Mouse (Mus musculus) midbrain, embryonic 15.5 days (tissue): ENCODE data around the gene Lcn2. TPM values are rescaled to one million over a fixed set of nuclear protein-coding genes. Genes with fewer than 3 reads are reported as not detected.
"Not testable (repeated sequence)": the region's sequence is repeated elsewhere in the genome, so short reads cannot be mapped to it uniquely, and the experiment has no call there.

Experiments
- ATAC-seq: fragments of 200-750 bp; cut with Nextera tagmentation; replicated peaks from 2 replicates; pipeline ENCODE4 v1.8.0; 2017; ENCODE audit warnings: moderate TSS enrichment
- H3K27ac ChIP-seq: fragments of 300-500 bp; sonication (generic); 2 replicates; pipeline ENCODE4 v1.5.1; 2015; ENCODE audit warnings: mild to moderate bottlenecking, inconsistent platforms
- H3K27me3 ChIP-seq: fragments of 300-500 bp; sonication (generic); replicated peaks from 2 replicates; pipeline ENCODE4 v1.6.1; 2015; ENCODE audit warnings: inconsistent platforms
- H3K36me3 ChIP-seq: fragments of 300-500 bp; sonication (generic); replicated peaks from 2 replicates; pipeline ENCODE4 v1.6.1; 2015; ENCODE audit warnings: inconsistent platforms
- H3K4me1 ChIP-seq: fragments of 300-500 bp; sonication (generic); 2 replicates; pipeline ENCODE4 v1.6.1; 2015; ENCODE audit warnings: inconsistent platforms
- H3K4me2 ChIP-seq: fragments of 300-500 bp; sonication (generic); 2 replicates; pipeline ENCODE4 v1.6.1; 2015; ENCODE audit warnings: inconsistent platforms, mild to moderate bottlenecking, moderate library complexity
- H3K4me3 ChIP-seq: fragments of 300-500 bp; sonication (generic); 2 replicates; pipeline ENCODE4 v1.5.1; 2015; ENCODE audit warnings: mild to moderate bottlenecking, inconsistent platforms
- H3K9ac ChIP-seq: fragments of 300-500 bp; sonication (generic); 2 replicates; pipeline ENCODE4 v1.6.1; 2015; ENCODE audit warnings: mild to moderate bottlenecking, inconsistent platforms
- H3K9me3 ChIP-seq: fragments of 300-500 bp; sonication (generic); 2 replicates; pipeline ENCODE4 v1.6.1; 2016; ENCODE audit warnings: inconsistent platforms
- WGBS: fragments of 180-500 bp; shearing (Covaris S2); methylation state at CpG from one replicate; pipeline ENCODE4 v1.1.7; 2015; ENCODE audit warnings: mixed read lengths; 5-methylcytosine and 5-hydroxymethylcytosine counted together
- polyA plus RNA-seq: library from polyadenylated mRNA; unstranded; fragments of >200 nt; fragmentation: Nextera tagmentation; extraction: Ambion mirVana; gene quantifications from 2 replicates; pipeline ENCODE4 v1.2.1, GENCODE M21; 2015

Lcn2 gene
- polyA plus RNA-seq, 1 experiment from 2014 or later: 0.44 TPM

DNA sequence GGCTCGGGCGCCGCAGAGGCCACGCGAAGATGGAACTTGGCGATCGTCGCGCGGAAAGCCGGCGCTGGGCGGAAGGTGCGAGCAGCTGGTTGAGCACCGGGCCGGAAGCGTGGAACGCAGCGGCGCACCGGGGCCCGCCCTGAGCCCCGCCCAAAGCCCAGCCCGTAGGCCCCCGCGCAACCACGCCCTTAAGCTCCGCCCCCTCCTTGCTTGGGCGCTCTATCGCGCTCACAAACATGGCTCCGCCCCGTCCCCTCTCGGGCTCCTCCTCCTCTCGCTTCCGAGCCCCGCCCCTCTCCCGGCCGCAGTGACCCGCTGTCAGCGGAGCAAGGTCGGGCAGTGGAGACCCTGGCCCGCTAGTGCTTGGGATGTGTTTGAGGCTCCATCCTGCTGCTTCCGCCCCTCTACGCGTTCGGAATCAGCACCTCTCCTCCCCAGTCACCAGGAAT lies 6.3 kb downstream of the Lcn2 start, which contains the start of gene 1110008P14Rik:
1110008P14Rik (minus strand) TSS at position 164 of the 449 bp plus-strand sequence.
- Histone ChIP-seq H3K4me2 (peak within 1 kb of the TSS; percentile 82), H3K36me3 (peaks cover 25% of the 10 kb centered on the region; the same call in 1 of the 2 replicates), H3K4me3 (peak within 1 kb of the TSS; percentile 63), H3K27me3 (0 out of 2 replicates have a peak, but pooled peaks cover 2% of the 10 kb centered on the region), H3K4me1 (peaks cover 13% of the 10 kb centered on the region), H3K9ac (peak within 1 kb of the TSS; percentile 67), H3K9me3 (no peaks in the 10 kb centered on the region), H3K27ac (peak within 1 kb of the TSS; percentile 54)
- peak; percentile 88 for ATAC-seq
- WGBS: under 1% methylated on average over 42 of the region's 47 CpGs

- H3K9ac ChIP-seq: peak overlapping the region; percentile 67
- H3K4me2 ChIP-seq: peak overlapping the region; percentile 82
- peaks cover 13% of the 10 kb centered on the region for H3K4me1 ChIP-seq
- WGBS: under 1% methylated on average over 27 of the region's 27 CpGs
- H3K27ac ChIP-seq: peak overlapping the region; percentile 54; the same call in 1 of the 2 replicates
- H3K36me3 ChIP-seq: peaks cover 31% of the 10 kb centered on the region; the same call in 1 of the 2 replicates
- H3K27me3 ChIP-seq: 0 out of 2 replicates have a peak, but pooled peaks cover 2% of the 10 kb centered on the region
- H3K9me3 ChIP-seq: no peaks in the 10 kb centered on the region
- peak; percentile 66 for ATAC-seq
- H3K4me3 ChIP-seq: peak overlapping the region; percentile 63
Observed at GRCm38 (mm10) chr2:32381141-32381774, 6.8 kb downstream of the Lcn2 start.

DNA sequence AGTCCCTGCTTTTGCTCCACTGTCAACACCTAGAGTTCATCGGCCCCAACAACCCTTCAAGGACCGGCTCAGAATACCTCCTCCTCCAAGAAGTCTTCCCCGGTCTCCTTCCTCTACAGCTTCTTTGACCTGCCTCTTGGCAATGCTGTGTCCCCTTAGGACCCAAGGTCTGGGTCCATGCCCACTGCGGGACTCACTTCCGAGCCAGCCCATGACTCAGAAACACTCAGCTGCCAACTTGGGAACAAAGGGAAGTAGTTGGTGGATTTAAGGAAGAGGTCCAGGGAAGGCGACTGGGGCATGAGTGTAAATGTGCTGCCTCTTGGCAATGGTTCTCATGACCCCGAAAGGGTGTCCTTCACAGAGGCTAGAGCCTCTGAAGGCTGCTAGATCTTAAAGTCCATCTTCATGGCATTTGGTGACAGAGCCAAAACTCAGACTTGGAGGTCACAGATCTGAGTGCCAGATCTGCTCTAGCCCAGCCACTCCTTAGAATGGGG lies 8.0 kb downstream of the Lcn2 start:
- H3K4me2 ChIP-seq: no peak overlapping the region
- no peaks in the 10 kb centered on the region for H3K9me3 ChIP-seq
- H3K4me1 ChIP-seq: peaks cover 13% of the 10 kb centered on the region
- no peak overlapping the region for H3K4me3 ChIP-seq
- whole genome bisulfite sequencing: 91% methylated on average over 7 of the region's 7 CpGs
- H3K27me3 ChIP-seq: 0 out of 2 replicates have a peak, but pooled peaks cover 2% of the 10 kb centered on the region
- H3K27ac ChIP-seq: no peak overlapping the region
- ATAC-seq: no peak
- peaks cover 41% of the 10 kb centered on the region; the same call in 1 of the 2 replicates for H3K36me3 ChIP-seq
- H3K9ac ChIP-seq: no peak overlapping the region

GRCm38 (mm10) chr2:32376963-32377362 lies 11.1 kb downstream of the Lcn2 start:
- ATAC-seq: no peak
- Histone ChIP-seq H3K9me3 (no peaks in the 10 kb centered on the region), H3K4me3 (no peak overlapping the region), H3K4me1 (peaks cover 11% of the 10 kb centered on the region), H3K9ac (no peak overlapping the region), H3K27me3 (no peaks in the 10 kb centered on the region), H3K27ac (no peak overlapping the region), H3K4me2 (no peak overlapping the region), H3K36me3 (peaks cover 55% of the 10 kb centered on the region; the same call in 1 of the 2 replicates)
- 95% methylated on average over 10 of the region's 10 CpGs for WGBS

GRCm38 (mm10) chr2:32375317-32375940 lies 12.6 kb downstream of the Lcn2 start:
- no peak overlapping the region for H3K27ac ChIP-seq
- WGBS: 91% methylated on average over 13 of the region's 13 CpGs
- H3K27me3 ChIP-seq: no peaks in the 10 kb centered on the region
- no peaks in the 10 kb centered on the region for H3K9me3 ChIP-seq
- H3K4me2 ChIP-seq: no peak overlapping the region
- H3K4me1 ChIP-seq: no peaks in the 10 kb centered on the region; the same call in 1 of the 2 replicates
- no peak overlapping the region for H3K9ac ChIP-seq
- ATAC-seq: no peak
- H3K36me3 ChIP-seq: peaks cover 69% of the 10 kb centered on the region; the same call in 1 of the 2 replicates
- H3K4me3 ChIP-seq: no peak overlapping the region

- Histone ChIP-seq H3K36me3 (peaks cover 74% of the 10 kb centered on the region; the same call in 1 of the 2 replicates), H3K9ac (no peak overlapping the region), H3K4me2 (no peak overlapping the region), H3K27me3 (no peaks in the 10 kb centered on the region), H3K9me3 (no peaks in the 10 kb centered on the region), H3K4me3 (no peak overlapping the region), H3K4me1 (no peaks in the 10 kb centered on the region), H3K27ac (no peak overlapping the region)
- ATAC-seq: no peak
- 90% methylated on average over 10 of the region's 10 CpGs for WGBS
Observed at GRCm38 (mm10) chr2:32374191-32374590, 13.9 kb downstream of the Lcn2 start.

DNA sequence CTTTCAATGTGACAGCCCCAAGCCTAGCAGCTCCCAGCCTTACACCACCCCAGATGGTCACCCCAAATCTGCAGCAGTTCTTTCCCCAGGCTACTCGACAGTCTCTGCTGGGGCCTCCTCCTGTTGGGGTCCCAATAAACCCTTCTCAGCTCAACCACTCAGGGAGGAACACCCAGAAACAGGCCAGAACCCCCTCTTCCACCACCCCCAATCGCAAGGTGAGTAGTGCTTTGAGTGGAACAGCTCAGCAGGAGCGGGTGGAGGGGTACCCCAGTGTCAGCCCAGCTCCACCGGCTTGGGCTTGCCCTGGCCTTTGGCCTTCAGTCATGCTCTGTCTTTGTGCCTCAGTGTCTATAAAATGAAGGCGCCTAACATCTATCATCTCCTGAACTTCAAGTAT lies 20.7 kb downstream of the Lcn2 start:
- Histone ChIP-seq H3K27ac (no peak overlapping the region), H3K4me2 (no peak overlapping the region), H3K9me3 (no peaks in the 10 kb centered on the region), H3K36me3 (peaks cover 37% of the 10 kb centered on the region), H3K27me3 (no peaks in the 10 kb centered on the region), H3K4me3 (no peak overlapping the region), H3K9ac (no peak overlapping the region), H3K4me1 (peaks cover 15% of the 10 kb centered on the region)
- no peak for ATAC-seq
- 97% methylated on average over 5 of the region's 5 CpGs for WGBS

DNA sequence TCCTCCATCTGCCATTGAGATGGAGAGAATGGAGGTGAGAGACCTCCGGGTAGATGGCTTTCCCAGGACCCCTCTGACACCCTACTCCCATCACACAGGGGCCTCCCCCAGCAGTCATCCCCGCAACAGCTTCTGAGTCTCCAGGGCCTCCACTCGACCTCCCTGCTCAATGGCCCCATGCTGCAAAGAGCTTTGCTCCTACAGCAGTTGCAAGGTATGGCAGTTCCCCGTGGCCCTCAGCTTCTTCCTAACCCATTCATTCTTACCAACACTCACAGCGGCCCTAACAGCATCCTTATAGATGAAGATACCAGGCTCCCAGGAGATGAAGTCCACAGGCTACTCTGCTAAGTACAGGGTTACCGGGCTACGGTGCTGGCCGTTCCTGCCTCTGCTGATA lies 23.9 kb downstream of the Lcn2 start:
- peaks cover 11% of the 10 kb centered on the region for H3K36me3 ChIP-seq
- H3K4me1 ChIP-seq: peaks cover 27% of the 10 kb centered on the region
- H3K4me3 ChIP-seq: peak overlapping the region; percentile 96
- peak overlapping the region; percentile 82; the same call in 1 of the 2 replicates for H3K9ac ChIP-seq
- H3K27ac ChIP-seq: no peak overlapping the region
- WGBS: 88% methylated on average over 8 of the region's 8 CpGs
- H3K4me2 ChIP-seq: peak overlapping the region; percentile 69
- H3K9me3 ChIP-seq: no peaks in the 10 kb centered on the region
- ATAC-seq: no peak
- H3K27me3 ChIP-seq: 0 out of 2 replicates have a peak, but pooled peaks cover 3% of the 10 kb centered on the region

GRCm38 (mm10) chr2:32363376-32364106 lies 24.5 kb downstream of the Lcn2 start:
- H3K36me3 ChIP-seq: peaks cover 11% of the 10 kb centered on the region
- H3K4me3 ChIP-seq: peak overlapping the region; percentile 96
- peak overlapping the region; percentile 69 for H3K4me2 ChIP-seq
- peak; percentile 60 for ATAC-seq
- peaks cover 27% of the 10 kb centered on the region for H3K4me1 ChIP-seq
- peak overlapping the region; percentile 91 for H3K27ac ChIP-seq
- H3K27me3 ChIP-seq: 0 out of 2 replicates have a peak, but pooled peaks cover 3% of the 10 kb centered on the region
- H3K9ac ChIP-seq: peak overlapping the region; percentile 82
- no peaks in the 10 kb centered on the region for H3K9me3 ChIP-seq
- WGBS: 9% methylated on average over 19 of the region's 19 CpGs

- under 1% methylated on average over 46 of the region's 53 CpGs for WGBS
- peaks cover 27% of the 10 kb centered on the region for H3K4me1 ChIP-seq
- peaks cover 7% of the 10 kb centered on the region for H3K36me3 ChIP-seq
- 0 out of 2 replicates have a peak, but pooled peaks cover 3% of the 10 kb centered on the region for H3K27me3 ChIP-seq
- peak overlapping the region; percentile 69 for H3K4me2 ChIP-seq
- no peaks in the 10 kb centered on the region for H3K9me3 ChIP-seq
- peak overlapping the region; percentile 91 for H3K27ac ChIP-seq
- peak; percentile 86 for ATAC-seq
- peak overlapping the region; percentile 82 for H3K9ac ChIP-seq
- H3K4me3 ChIP-seq: peak overlapping the region; percentile 96
Observed at GRCm38 (mm10) chr2:32362817-32363340, 25.2 kb downstream of the Lcn2 start.

DNA sequence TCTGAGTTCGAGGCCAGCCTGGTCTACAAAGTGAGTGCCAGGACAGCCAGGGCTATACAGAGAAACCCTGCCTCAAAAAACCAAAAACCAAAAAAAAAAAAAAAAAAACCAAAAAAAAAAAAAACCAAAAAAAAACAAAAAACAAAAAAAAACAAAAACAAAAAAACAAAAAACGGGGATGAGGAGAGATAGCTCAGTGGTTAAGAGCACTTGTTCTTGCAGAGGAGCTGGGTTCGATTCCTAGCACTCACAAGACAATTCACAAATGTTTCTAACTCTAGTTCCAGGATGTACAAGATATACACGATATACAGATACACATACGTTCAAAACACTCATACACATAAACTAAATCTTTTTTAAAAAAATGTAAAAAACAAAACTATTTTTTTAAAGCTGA lies 25.8 kb downstream of the Lcn2 start:
- WGBS: 44% methylated on average over 5 of the region's 5 CpGs
- peak overlapping the region; percentile 96 for H3K4me3 ChIP-seq
- peaks cover 27% of the 10 kb centered on the region for H3K4me1 ChIP-seq
- not testable (repeated sequence) for H3K9me3 ChIP-seq, H3K27me3 ChIP-seq, H3K36me3 ChIP-seq, ATAC-seq
- peak overlapping the region; percentile 91 for H3K27ac ChIP-seq
- peak overlapping the region; percentile 82 for H3K9ac ChIP-seq
- peak overlapping the region; percentile 69 for H3K4me2 ChIP-seq
